Mouse (Mus musculus): ENCODE results near the gene Mef2a.

The Mef2a gene

DNA sequence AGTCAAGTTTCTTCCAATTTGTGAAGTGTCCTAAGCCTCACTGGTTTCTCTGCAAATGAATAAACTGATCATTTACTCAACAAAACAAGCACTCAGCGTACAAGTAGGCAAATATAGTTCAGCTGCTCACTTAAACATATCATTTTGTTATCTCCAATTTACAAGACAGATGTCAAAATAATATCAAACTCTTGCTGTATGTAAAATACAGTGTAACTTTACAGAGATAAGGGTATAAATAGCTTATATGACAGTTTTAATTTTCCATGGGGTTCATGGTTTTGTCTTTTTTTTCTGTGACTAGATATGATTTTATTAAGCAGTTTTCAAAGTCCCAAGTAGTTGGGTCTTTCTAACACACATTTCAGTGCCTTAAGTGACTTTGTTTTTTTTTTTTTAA lies 127.4 kb downstream of the Mef2a start:
- no peak for DNase-seq (ENCODE audit: low read depth, low spot score)

DNA sequence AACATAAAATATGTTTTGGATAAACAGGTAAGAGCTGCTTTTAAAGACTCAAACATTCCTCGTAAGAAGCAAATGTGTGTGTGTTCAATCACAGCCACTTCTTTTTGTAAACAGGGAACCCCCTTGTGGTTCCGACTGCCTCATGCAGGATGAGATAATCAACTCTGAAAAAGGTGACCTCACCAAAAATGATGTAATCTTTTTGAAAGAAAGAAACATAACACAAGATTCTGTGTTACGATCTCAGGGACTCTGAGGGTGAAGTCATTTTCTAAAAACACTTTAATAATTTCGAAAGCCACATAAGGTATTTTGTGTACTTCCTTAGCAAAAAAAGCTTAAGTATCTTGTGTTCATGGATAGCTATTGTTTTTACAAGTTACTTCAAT lies 128.8 kb downstream of the Mef2a start:
- no peak for DNase-seq (ENCODE audit: low read depth, low spot score)

DNA sequence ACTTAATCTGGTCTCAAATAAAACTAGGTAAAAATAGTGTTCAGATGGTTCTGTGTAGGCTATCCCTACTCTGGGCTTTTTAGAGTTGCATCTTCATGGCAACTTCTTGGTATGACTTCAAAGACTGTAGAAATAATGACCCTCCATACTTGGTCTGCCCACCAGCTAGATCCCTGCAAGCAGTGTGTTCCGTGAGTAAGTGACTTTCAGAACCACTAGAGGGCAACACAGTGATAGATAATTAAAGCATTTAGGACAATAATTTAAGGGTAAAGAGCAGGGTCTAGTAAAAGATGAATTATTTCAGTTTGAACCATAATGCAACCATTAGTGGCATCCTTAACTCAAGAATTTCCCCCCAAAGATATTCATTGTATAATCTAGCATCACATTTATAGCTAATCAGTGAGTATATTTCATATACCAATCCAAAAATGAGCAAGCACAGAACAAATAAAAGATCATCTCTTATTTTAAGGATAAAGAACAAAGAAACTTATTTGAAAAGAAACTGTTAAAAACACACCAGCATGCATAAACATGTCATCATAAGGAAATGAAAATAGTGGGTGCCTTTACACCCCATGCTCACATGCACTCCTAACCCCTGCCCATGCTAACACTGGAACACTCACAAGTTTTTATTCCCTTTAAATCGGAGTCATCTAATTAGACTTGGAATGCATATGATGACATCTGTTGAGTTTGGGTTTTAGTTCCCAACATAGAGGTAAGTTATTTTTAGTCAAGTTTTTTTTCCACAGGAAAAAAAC lies 129.4 kb downstream of the Mef2a start:
- DNase-seq (ENCODE audit: low read depth, low spot score): peak; percentile 24

DNA sequence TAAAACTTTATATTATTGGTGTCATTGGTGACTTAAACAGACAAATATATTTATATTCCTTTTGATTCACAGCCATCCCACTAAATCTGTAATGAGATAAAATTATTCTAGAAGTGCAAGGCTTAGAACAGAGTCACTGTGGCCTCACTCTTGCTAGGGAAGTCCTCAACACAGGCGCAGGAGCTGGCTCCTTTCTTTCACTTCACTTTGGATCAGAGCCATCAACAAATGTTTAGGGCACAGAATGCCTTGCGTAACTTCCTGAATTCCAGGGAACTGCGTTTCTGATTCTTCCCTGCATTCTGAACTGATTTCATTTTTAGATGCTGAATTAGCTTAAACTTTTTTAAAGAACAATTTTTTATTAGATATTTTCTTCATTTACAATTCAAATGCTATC lies 130.7 kb downstream of the Mef2a start:
- DNase-seq (ENCODE audit: low read depth, low spot score): no peak

DNA sequence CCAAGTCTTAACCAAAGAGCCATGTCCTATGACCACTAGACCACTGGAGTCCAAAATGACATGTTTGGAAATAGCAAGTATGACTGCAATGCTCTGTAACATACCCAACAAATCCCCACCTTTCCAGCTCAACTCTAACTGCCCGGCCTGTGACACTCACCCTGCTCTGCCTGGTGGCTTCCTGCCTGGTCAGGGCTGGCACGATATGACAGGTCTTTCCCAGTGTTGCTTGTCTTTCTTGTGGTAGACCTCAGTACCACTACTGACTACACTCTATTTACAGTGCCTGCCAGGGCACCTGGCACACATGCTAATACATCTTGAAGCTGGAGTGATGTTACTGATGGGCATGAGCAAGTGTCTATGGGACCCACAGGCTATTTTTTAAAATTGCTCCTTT lies 134.9 kb downstream of the Mef2a start:
- DNase-seq (ENCODE audit: low read depth, low spot score): no peak

DNA sequence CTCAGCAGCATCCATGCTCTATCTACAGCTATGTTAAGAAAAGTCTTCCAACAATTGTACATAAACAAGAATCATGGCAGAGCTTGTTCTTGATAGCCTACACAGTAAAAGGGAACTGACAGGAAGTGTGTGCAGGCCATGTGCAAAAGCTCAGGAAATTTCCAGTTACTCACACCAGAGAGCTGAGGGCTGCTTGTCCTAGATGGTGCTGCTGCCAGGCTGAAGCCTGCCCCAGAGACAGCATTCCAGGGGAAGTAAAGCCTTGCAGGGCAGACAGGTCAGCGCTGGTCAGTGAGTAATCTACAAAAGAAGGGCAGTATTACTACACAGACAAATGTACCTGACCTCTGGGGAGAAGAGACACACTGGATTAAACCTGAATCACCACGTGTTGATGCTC lies 136.3 kb downstream of the Mef2a start:
- DNase-seq (ENCODE audit: low read depth, low spot score): no peak

DNA sequence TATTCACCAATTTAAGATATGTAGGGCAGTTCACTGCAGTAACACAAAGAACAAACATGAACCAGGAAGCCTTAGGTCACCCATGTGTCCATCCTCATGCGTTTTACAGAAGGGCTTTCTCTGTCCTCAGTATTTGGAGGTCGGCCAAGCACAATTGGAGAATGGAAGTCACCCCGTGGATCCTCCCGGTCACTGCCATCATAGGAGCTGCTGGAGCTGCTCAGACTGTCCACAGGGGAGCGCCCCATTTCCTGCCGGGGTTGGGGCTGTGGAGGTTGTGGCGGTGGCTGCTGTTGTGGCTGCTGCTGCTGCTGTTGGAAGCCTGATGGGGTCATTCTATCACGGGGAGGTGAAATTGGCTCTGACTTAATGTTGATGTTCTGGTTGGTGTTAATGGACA lies 137.9 kb downstream of the Mef2a start:
- no peak for DNase-seq (ENCODE audit: low read depth, low spot score)

DNA sequence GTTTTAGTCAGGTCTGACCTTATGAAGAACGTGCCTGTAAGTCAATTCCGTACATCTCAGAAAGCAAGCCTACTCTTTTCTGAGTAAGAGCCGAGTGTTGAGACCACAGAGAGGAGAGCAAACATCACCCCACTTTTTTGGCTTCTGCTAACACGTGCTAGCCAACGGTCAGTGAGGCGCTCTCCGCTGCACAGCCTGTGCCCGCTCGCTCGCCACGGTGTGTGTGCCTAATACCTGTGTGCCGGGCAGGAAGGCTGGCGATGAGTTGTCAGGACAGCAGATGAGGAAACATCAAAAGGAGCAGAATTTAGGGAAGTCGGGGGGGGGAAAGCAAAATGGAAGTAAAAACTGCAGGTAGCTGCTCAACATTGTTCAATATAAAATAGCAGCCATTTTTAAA lies 140.2 kb downstream of the Mef2a start:
- DNase-seq (ENCODE audit: low read depth, low spot score): no peak

DNA sequence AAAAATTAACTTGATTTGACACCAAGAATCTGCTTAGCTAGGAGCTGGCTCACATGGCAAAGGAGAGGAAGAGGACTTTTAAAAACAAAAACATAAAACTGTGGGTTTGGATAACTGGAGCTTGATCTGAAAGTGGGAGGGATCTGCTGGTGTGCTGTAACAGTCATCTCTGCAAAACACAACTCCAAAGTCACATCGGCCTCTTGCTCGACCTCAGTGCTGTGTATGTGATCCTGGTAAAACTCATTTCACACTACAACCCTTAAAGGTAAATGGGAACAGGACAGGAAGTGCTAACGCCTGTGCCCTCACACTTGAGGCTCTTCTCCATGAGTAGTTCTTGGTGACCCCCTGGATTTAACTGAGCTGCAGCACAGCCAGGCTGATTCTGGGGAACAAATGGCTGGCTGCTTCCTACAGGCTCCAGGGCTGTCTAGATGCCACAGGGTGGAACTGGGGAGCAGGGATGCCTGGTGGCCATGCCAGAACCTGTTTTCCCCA lies 142.0 kb downstream of the Mef2a start:
- no peak for DNase-seq (ENCODE audit: low read depth, low spot score)

DNA sequence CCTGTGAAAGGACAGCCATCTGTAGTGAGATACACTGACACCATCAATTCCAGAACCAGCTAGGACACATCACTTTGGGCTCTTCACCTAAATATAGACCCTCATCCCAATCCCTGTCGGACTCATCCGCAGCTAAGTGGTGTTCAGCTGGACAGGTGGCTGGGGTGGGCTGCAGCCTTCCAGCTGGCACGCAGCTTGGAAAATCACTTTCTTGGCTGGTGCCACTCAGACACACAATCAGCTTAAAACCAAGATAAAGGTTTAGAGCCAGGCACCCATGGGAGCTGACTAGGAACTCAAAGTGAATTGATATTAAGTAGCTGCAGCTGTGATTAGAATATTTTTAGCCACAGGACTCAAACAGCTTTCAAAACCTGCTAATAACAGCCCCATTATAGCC lies 142.4 kb downstream of the Mef2a start:
- DNase-seq (ENCODE audit: low read depth, low spot score): no peak

DNA sequence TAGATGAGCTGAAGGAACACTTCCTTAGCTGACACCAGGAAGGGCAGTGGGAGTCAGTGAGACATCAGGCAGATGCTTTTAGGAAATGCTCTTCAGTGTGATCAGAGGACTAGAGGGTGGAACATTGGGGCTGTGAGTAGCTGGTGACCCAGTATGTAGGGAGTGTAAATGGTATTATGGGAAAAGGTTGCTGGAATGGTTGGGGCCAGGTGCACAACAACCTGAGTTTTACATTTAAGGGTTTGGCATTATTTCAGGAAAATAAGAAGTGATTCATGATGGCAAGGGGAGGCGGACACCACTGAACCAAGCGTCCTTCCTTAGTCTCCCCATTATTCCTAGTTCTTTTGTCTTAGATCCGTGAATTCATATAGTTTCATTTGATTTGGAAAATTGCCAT lies 143.0 kb downstream of the Mef2a start:
- DNase-seq (ENCODE audit: low read depth, low spot score): no peak

DNA sequence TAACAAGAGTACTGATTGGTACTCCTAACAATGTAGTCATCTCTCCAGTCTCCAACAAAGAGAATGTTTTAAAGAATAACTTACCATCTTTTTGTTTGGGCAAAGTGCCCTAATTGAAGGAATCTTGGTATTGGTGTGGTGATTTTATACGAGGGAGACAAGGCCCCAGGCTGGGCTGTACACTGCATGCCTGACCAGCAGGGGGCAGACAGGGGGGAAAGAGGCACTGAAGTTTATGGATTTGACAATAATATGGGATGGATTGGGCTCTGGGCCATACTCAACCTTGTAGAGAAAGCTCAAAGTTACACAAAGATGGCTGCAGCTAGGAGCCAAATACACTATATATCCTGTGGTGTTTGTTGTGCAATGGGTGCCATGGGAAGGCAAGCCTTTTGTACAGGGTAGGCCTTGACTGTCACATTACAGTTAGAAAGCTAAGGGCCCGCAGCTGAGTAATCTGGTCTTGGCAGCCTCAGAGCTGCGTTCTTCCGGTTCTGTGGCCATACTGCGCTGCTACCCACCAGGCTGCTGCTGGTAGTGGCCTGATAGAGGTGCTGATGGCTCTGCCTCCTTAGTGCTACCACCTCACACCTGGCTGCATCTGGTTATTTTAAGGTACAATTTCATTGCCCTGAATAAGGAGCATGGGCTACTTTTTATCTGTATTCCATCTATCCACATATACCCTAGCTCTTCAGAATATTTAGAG lies 143.6 kb downstream of the Mef2a start:
- peak; percentile 30 for DNase-seq (ENCODE audit: low read depth, low spot score)

DNA sequence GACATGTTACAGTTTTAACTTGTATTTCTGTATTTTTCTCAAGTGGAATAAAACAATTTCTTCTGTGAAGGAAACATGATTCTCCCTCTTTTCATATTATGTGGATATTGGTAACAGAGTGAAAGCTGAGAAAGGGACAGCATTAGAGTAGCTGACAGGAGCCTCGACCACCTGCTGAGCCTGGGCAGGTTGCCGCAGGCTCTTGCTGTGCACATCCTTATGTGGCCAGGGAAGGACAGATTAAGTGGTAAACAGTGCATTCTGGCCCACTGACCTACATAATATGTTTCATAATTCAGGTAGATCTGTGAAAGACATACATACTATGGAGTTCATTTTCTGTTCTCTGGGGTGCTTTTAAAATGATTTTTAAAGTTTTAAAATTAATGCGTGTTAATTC lies 144.3 kb downstream of the Mef2a start:
- no peak for DNase-seq (ENCODE audit: low read depth, low spot score)

DNA sequence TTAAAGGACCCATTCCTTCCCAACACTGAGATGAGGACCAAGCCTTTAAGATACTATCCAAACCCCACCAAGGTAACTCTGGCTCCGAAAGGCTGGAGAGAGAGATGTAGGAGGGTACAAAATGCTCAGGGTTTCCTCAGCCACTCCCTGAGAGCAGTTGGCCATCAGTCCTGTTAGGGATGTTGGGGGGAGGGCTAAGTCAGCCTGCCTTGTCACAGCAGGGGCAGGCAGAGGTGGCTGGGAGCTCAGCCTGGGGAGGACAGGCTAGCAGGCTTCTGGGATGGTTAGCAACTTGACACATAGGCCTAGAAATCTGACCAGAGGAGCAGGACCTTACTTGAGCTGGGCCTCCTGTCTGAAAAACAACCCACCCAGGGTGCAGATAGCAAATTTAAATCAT lies 145.1 kb downstream of the Mef2a start:
- no peak for DNase-seq (ENCODE audit: low read depth, low spot score)

DNA sequence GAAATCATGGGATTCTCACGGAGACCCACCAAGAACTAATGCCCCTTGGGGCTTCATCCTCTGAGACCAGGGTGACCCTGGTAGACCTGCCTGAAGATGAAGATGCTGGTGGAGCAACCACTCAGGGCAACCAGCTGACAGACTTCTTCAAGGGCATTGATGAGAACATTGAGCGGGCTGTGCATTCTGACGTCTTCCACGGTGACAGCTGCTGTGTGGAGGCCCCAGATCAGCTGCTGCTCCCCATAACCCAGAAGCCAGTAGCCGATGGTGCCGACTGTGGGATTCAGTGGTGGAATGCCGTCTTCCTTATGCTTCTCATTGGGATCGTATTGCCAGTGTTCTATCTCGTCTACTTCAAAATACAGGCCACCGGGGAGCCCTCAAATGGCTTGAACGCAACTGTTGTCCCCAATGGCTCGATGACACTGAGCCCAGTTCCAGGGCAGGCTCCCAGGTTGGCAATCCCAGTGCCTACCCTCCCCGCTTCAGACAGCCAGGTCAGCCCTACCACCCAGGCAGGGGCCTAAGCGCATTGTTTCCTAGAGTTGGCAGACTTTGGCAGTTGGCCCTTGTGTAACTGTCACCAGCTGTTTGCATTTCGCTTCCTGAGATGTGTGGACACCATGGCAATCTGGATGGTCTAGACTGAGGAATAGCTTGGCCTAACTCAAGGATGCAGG lies 146.6 kb downstream of the Mef2a start:
- no peak for DNase-seq (ENCODE audit: low read depth, low spot score)

DNA sequence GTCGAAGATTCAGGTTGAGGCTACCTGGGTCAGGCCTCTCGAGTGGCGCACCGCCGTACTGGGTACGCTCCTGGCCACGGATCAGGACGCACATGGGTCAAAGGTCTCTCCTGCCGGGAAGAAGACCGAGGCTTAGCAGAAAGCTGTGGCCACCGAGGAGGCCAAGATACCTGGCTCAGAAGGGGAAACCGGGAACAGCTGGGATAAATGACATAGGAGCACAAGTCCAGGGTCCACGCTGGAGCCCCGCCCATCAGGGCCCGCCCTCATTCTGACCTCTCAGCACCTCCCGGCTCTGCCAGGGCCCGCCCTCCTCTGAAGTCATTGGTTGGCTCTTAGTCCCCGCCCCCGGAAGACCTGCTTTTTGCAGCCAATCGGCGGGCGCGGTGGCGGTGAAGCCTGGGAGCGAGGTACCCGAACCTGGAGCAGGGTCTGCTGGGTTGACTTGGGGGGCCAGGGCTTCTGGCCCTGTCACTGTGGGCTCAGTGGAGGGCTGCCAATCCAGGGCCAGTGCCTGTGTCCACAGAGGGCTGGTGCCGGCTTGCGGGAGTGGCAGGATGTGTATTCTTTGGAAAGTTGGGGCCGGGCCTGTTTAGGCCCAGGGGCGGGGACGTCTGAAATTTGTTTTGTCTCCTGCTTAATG lies 150.3 kb downstream of the Mef2a start, which contains the start of gene Lysmd4:
TSS of gene Lysmd4 (plus strand) at position 325 of the 643 bp plus-strand sequence.
- DNase-seq (ENCODE audit: low read depth, low spot score): peak; percentile 95

DNA sequence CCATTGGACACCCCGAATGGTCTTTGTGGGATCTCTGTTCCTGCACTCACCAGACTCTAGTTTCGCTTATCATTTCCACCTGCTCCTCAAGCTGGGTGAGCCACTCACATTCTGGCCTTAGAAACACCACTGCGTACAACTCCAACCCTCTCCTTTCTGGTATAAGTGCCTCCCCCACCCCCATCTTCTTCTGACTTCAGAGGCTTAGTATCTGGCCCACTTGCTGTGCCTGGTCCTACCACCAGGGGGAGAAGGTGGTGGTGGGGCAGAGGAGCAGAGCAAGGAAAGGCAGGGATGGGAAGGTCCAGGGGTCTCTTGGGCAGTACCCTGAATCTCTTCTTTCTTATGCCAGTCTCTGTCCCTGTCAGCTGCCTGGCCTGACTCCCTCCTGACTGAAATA lies 155.6 kb downstream of the Mef2a start:
- peak; percentile 21 for DNase-seq (ENCODE audit: low read depth, low spot score)

DNA sequence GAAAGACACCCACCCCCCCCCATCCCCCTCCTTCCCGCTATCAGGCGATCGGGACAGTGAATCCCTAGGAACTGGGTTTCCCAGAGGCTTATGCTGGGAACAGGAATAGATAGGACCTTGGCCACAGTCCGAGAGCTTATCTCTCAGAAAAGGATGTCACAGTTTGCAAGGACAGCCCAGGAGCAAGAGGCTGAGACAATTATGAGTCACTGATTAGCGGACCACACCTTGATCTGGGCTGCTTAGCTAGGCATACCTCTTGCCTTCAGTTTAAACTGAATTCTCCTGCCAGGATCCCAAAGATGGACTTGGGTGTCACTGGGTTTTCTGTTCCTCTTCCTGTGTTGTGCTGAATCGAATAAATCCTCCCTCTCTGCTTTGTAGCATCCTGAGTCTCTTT lies 156.3 kb downstream of the Mef2a start:
- DNase-seq (ENCODE audit: low read depth, low spot score): no peak

DNA sequence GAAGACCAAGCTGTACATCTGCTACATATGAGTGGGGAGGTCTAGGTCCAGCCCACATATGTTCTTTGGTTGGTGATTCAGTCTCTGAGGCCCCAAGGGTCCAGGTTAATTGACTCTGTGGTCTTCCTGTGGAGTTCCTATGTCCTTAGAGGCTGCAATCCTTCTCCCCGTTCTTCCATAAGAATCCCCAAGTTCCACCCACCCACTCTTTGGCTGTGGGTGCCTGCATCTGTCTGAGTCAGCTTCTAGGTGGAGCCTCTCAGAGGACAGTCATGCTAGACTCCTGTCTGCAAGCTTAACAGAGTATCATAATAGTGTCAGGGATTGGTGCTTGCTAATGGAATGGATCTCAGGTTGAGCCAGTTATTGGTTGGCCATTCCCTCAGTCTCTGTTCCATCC lies 159.1 kb downstream of the Mef2a start:
- DNase-seq (ENCODE audit: low read depth, low spot score): no peak

DNA sequence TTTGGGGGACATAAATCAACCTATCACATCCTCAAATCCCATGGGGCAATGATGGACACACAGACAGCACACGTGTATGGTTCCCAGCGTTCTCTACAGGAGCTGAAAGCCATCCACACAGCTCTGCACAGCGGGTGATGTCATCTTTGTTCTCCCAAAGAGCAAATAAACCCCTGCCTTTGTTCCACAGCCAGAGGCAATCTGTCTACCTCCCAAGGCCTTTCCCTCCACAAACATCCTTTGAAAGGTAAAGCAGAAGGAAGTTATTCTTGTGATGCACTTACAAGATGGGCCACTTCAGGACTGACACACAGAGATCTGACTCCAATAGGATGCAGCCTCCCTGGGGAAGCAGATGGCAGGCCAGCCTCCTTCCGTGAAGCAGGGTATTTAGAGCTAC lies 160.7 kb downstream of the Mef2a start:
- no peak for DNase-seq (ENCODE audit: low read depth, low spot score)

DNA sequence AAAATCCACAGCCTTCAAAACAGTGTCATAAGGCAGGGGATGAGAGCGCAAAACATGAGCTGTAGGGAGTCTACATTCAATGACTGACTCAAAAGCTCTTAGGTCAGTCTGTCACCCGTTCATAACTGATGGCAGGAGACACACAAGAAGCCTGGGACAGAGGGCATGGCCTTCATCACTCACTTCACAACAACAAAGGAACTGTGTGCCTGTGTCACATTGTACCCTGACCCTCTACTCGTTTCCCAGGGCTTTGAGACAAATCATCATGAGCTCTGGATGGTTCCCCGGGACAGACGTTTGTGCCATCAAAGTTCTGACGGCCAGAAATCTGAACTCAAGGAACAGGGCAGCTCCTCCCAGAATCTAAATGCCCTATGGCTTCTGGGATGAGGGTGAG lies 161.3 kb downstream of the Mef2a start:
- no peak for DNase-seq (ENCODE audit: low read depth, low spot score)

Measured in R1 (cell line).